Mouse (Mus musculus): ENCODE results near the gene Vezt.

Gene Vezt

GRCm38 (mm10) chr10:93945843-93946499 is 89.6 kb downstream of the Vezt start:
- no peak for DNase-seq

GRCm38 (mm10) chr10:93945364-93945763 is 90.3 kb downstream of the Vezt start:
- DNase-seq, result peak; percentile 29 to 52

- DNase-seq, result no peak
Measured at GRCm38 (mm10) chr10:93944241-93944640, 91.4 kb downstream of the Vezt start.

- no peak for DNase-seq
Measured at GRCm38 (mm10) chr10:93940279-93940678, 95.3 kb downstream of the Vezt start.

- no peak for DNase-seq
Measured at GRCm38 (mm10) chr10:93939676-93940075, 95.9 kb downstream of the Vezt start.

GRCm38 (mm10) chr10:93938844-93939271 is 96.8 kb downstream of the Vezt start:
- peak; percentile 31 to 34 for DNase-seq

- DNase-seq, result peak; percentile 32 to 44
Measured at GRCm38 (mm10) chr10:93933980-93934379, 101.6 kb downstream of the Vezt start.

GRCm38 (mm10) chr10:93932861-93933260 is 102.8 kb downstream of the Vezt start:
- no peak for DNase-seq

GRCm38 (mm10) chr10:93932020-93932419 is 103.6 kb downstream of the Vezt start:
- DNase-seq, result no peak

- no peak for DNase-seq
Measured at GRCm38 (mm10) chr10:93931431-93931830, 104.2 kb downstream of the Vezt start.

- no peak for DNase-seq
Measured at GRCm38 (mm10) chr10:93930236-93930824, 105.3 kb downstream of the Vezt start.

GRCm38 (mm10) chr10:93924666-93925065 is 111.0 kb downstream of the Vezt start:
- DNase-seq, result no peak

- no peak for DNase-seq
Measured at GRCm38 (mm10) chr10:93921160-93921559, 114.5 kb downstream of the Vezt start.

GRCm38 (mm10) chr10:93919227-93919626 is 116.4 kb downstream of the Vezt start:
- peak; percentile 33 to 50 for DNase-seq

- DNase-seq, result peak; percentile 44 to 66
Measured at GRCm38 (mm10) chr10:93918701-93919100, 116.9 kb downstream of the Vezt start.

GRCm38 (mm10) chr10:93918087-93918486 is 117.5 kb downstream of the Vezt start:
- DNase-seq, result no peak

- DNase-seq, result peak in 1 of 2 experiments; percentile 11
Measured at GRCm38 (mm10) chr10:93916778-93917177, 118.8 kb downstream of the Vezt start.

GRCm38 (mm10) chr10:93915531-93916275 is 119.9 kb downstream of the Vezt start:
- no peak for DNase-seq

GRCm38 (mm10) chr10:93913525-93913924 is 122.1 kb downstream of the Vezt start:
- DNase-seq, result no peak

- DNase-seq, result no peak
Measured at GRCm38 (mm10) chr10:93912917-93913316, 122.7 kb downstream of the Vezt start.

GRCm38 (mm10) chr10:93912136-93912855 is 123.3 kb downstream of the Vezt start:
- DNase-seq, result no peak

GRCm38 (mm10) chr10:93911326-93911725 is 124.3 kb downstream of the Vezt start:
- DNase-seq, result no peak

- no peak for DNase-seq
Measured at GRCm38 (mm10) chr10:93909811-93910446, 125.7 kb downstream of the Vezt start.

Measured in cerebellum, postnatal 25 days (tissue).